Mouse (Mus musculus) brain, embryonic 14.5 days (tissue): Measurements from ENCODE around the gene Lrrc8a.

ENCODE experiments used
- CTCF ChIP-seq: fragments of 200-500 bp; IDR thresholded peaks from 2 replicates; pipeline ENCODE4 v1.5.1; 2012; ENCODE audit warnings: inconsistent platforms, mild to moderate bottlenecking, moderate library complexity, borderline replicate concordance; ENCODE audit not compliant: insufficient read depth, insufficient read length; ENCODE audit errors: extremely low read depth
- POLR2A ChIP-seq: fragments of 200-500 bp; IDR thresholded peaks from 2 replicates; pipeline ENCODE4 v1.6.1; 2012; ENCODE audit warnings: mild to moderate bottlenecking, inconsistent platforms, borderline replicate concordance; ENCODE audit not compliant: poor library complexity, insufficient read depth, insufficient read length, severe bottlenecking; ENCODE audit errors: extremely low read depth

- TF ChIP-seq POLR2A (no peak), CTCF (no peak)
These were observed 1.9 kb upstream of the Lrrc8a start for GRCm38 (mm10) chr2:30235593-30235992.
